Mouse (Mus musculus): Measurements from ENCODE around the gene Olfr573-ps1. TPM values are rescaled to one million over a fixed set of nuclear protein-coding genes. Genes with fewer than 3 reads are reported as not detected.

The Olfr573-ps1 gene
- total RNA-seq, 2 experiments from 2014 or later: not detected

GRCm38 (mm10) chr7:102917032-102917875, 25.1 kb downstream of the Olfr573-ps1 start, which contains the start of gene Olfr571:
Gene Olfr571 (minus strand): TSS chr7:102917536.
- Histone ChIP-seq H3K27ac (no peak within 1 kb of the TSS), H3K4me3 (no peak within 1 kb of the TSS)
- DNase-seq (ENCODE audit: low spot score in 2 of 2): no peak
- TF ChIP-seq CTCF (conservative IDR thresholded peaks at IDR 0.05): no peak

GRCm38 (mm10) chr7:102916405-102916804, 26.0 kb downstream of the Olfr573-ps1 start:
- Histone ChIP-seq H3K4me3 (no peak overlapping the region), H3K27ac (no peak overlapping the region)
- TF ChIP-seq CTCF (conservative IDR thresholded peaks at IDR 0.05): no peak
- DNase-seq (ENCODE audit: low spot score in 2 of 2): no peak

- Histone ChIP-seq H3K27ac (no peak overlapping the region), H3K4me3 (no peak overlapping the region)
- no peak for TF ChIP-seq CTCF (conservative IDR thresholded peaks at IDR 0.05)
- no peak for DNase-seq (ENCODE audit: low spot score in 2 of 2)
Observed at GRCm38 (mm10) chr7:102915261-102915660, 27.1 kb downstream of the Olfr573-ps1 start.

Other genes with a start within 250 kb of the Olfr573-ps1 start
- not detected for gene Olfr557, start 246.7 kb downstream of the Olfr573-ps1 start, total RNA-seq (2021)
- under 1 TPM; 0.15 to 0.46 TPM for gene Olfr558, start 240.4 kb downstream of the Olfr573-ps1 start, total RNA-seq (2021)
- gene Olfr33, start 223.5 kb downstream of the Olfr573-ps1 start, total RNA-seq (2021): not detected
- not detected for gene Olfr559, start 215.1 kb downstream of the Olfr573-ps1 start, total RNA-seq (2021)
- not detected for gene Olfr560, start 183.2 kb downstream of the Olfr573-ps1 start, total RNA-seq (2021)
- under 1 TPM; 0.25 to 0.36 TPM for gene Olfr78, start 183.1 kb downstream of the Olfr573-ps1 start, total RNA-seq (2021)
- not detected for gene Olfr561, start 171.4 kb downstream of the Olfr573-ps1 start, total RNA-seq (2021)
- gene Olfr564, start 139.1 kb downstream of the Olfr573-ps1 start, total RNA-seq (2021): not detected
- not detected for gene Olfr566, start 83.8 kb downstream of the Olfr573-ps1 start, total RNA-seq (2021)
- not detected for gene Olfr568, start 65.5 kb downstream of the Olfr573-ps1 start, total RNA-seq (2021)
- gene Olfr569, start 51.7 kb downstream of the Olfr573-ps1 start, total RNA-seq (2021): not detected
- not detected for gene Olfr570, start 48.0 kb downstream of the Olfr573-ps1 start, total RNA-seq (2021)
- not detected for gene Olfr571, start 25.0 kb downstream of the Olfr573-ps1 start, total RNA-seq (2021)
- gene Olfr572, start 18.2 kb downstream of the Olfr573-ps1 start, total RNA-seq (2021): not detected
- not detected for gene Olfr574, start 5.9 kb upstream of the Olfr573-ps1 start, total RNA-seq (2021)
- not detected for gene Olfr575, start 16.2 kb upstream of the Olfr573-ps1 start, total RNA-seq (2021)
- not detected for gene Olfr576, start 20.1 kb upstream of the Olfr573-ps1 start, total RNA-seq (2021)
- gene Olfr577, start 33.4 kb upstream of the Olfr573-ps1 start, total RNA-seq (2021): not detected
- gene Olfr578, start 46.7 kb upstream of the Olfr573-ps1 start, total RNA-seq (2021): not detected
- gene Olfr582, start 95.4 kb upstream of the Olfr573-ps1 start, total RNA-seq (2021): not detected
- not detected for gene Olfr583, start 108.7 kb upstream of the Olfr573-ps1 start, total RNA-seq (2021)
- not detected for gene Olfr584, start 139.3 kb upstream of the Olfr573-ps1 start, total RNA-seq (2021)
- not detected for gene Olfr585, start 155.1 kb upstream of the Olfr573-ps1 start, total RNA-seq (2021)
- gene Olfr586, start 183.1 kb upstream of the Olfr573-ps1 start, total RNA-seq (2021): not detected
- gene Olfr588-ps1, start 198.3 kb upstream of the Olfr573-ps1 start, total RNA-seq (2021): not detected
- gene Olfr589, start 213.8 kb upstream of the Olfr573-ps1 start, total RNA-seq (2021): not detected
- not detected for gene Olfr591, start 235.8 kb upstream of the Olfr573-ps1 start, total RNA-seq (2021)
- gene Olfr592, start 242.2 kb upstream of the Olfr573-ps1 start, total RNA-seq (2021): not detected